Mouse (Mus musculus) lung, postnatal 14 days (tissue): ENCODE measurements around the gene Rerg.
A peak's percentile ranks its signal among the peaks of the same experiment; 100 is the strongest.

ENCODE experiments used
- DNase-seq: peaks from one replicate; pipeline ENCODE4 v3.0.0; 2021

Gene Rerg

DNA sequence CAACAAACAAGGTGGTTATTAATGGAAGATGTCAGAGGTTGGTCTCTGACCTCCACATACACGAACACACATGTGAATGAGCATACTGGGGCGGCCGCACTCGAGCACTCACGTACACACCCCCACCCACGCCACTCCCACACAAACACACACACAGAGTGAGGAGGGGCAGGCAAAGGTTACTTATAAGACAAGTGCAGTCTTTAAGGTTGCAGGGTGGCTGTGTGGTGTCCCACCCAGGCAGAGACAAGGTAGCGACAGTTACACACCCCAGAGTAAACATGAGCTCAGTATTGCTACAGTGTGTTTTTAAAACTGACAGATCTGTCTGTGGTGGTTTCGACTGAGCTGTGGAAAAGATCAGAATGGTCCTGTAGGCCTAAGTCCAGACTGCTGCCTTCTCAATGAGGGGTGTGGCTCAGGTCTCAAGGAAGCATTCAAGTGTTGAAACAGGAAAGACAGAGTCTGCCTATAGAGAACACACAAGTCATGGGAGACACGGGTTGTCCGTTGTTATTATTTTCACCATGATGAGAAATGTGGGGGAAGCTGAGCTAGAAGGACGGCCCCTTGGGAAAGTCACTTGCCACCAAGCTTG is 8.7 kb downstream of the Rerg start:
- no peak for DNase-seq

DNA sequence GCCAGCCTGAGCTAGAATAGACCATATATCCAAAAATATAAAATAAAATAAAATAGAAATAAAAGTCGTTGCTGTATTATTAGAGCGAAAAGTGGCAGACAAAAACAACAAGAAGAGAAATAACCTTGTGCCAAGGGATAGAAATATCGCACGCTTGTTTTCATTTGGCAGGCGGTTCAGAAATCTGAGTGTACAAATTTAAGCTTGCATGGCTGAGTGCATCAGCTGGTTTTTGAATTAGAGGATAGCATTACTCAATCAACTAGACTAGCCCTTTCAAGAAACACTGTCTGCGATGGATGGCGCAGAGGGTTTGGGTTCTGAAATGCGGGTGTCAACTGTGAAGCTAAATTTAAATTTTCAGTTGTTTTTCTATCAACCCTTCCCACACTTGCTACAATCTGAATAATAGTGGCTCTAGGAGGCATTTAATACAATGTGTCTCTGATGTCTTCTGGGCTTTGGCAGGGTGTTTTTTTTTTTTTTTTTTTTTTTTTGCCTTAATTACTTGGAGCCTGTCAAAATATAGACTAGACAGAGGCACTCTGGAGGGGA is 10.8 kb downstream of the Rerg start:
- DNase-seq: no peak

DNA sequence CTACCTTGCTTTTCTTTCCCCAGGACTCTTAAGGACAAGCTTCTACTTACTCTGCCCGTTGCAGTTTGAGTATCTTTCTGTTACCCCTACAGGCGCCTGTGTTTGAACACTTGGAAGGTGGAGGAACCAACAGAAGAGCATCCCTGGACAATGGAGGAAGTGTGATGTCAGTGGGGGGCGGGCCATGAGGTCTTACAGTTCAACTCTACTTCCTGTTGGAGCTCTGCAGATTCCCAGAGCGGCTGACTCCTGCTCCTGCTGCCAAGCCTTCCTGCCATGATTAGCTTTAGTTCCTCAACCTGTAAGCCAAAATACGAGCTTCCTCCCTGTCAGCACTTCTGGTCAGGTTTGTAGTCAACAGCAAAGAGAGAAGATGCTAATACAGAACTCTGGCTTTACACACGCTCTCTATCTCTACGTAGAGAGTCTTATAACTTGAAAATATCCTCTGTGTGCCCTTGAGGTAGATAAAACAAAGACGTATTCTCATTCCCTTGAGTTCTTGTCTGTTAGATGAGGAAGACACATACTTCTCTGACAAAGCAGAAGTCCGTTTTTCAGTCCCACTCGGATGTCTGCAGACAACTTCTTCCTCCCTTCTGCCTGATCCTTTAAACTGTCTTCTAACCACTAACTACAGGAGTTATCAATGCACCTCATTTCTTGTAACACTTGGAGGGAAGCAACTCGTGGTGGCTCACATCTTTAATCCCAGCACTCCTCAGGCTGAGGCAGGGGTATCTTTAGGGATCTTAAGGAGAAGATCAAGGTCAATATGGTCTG is 13.7 kb downstream of the Rerg start:
- no peak for DNase-seq

DNA sequence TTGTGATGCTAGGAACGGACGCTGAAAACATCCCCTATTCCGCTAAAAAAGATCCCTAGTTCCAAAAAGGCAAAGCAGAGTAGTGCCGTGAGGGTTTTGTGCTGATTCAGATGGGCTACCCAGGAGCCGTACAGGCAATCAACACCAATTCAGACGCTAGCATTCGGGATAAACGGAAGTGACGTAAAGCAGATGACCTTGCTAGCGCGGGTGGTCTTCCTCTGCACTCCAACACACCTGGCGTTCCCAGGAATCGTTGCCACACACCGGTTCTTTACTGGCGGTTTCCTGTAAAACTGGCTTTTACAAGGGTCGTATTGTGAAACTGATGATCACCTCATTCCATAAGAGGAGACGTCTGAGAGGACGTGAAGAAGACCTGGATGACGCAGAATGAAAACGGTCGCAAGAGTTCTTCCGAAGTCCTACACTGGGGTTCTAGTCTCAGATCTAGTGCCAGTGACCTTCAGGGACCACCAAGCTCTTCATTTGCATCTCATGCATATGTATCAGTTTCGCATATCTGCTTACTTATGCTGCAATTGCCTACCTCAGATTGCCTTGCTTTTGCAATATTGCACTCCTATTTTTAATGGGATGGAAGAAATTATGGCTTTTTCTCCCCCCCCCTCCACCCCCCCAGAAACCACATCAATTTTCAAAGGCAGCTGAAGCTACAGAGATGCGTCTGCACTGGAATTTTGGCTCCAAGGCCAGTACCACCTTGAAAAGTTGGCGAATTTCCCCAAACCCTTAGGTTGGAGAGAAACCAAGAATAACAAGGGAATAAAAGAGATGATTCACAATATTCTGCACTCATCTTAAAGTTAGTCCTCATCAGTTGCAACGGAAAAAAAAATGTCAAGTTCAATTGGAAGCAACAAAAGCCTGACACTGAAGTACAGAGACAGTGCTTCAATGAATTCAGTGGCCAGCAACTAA is 14.8 kb downstream of the Rerg start:
- DNase-seq: no peak

DNA sequence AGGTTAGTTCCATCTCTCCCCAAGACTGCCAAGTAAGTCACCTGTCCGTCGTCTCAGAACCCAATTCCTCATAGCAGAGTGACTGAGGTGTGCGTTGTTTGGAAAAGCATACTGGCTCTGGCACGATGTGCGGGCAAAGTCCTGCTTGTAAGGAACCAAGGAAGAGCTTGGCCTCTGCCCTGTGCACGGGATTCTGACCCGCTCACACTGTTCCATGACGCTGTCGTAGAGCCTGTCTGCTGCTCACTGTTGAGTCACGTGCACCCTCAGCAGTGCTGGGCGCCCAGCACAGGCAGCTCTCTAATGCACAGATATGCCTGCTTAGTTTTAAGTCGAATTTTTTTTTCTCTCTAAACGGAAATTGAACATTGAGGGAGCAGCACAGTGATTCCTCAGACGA is 17.3 kb downstream of the Rerg start:
- DNase-seq: no peak

DNA sequence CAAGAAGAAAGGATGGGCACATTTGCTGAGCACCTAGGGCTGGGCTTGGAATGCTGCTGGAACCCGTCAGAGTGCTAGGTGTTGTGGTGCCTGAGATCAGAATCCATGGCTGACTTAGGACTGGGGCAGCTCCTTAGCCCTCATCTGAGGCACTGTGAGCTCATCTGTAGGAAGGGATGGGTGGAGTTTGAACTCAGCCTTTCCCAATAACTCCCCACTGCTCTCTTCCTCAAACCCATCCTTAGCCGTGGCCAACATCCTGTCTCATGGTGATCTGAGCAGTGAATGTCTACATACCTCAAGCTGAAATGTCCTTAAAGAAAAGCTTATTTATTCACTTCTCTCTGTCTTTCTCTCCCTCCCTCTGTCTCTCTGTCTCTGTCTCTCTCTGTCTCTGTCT is 19.3 kb downstream of the Rerg start:
- no peak for DNase-seq

DNA sequence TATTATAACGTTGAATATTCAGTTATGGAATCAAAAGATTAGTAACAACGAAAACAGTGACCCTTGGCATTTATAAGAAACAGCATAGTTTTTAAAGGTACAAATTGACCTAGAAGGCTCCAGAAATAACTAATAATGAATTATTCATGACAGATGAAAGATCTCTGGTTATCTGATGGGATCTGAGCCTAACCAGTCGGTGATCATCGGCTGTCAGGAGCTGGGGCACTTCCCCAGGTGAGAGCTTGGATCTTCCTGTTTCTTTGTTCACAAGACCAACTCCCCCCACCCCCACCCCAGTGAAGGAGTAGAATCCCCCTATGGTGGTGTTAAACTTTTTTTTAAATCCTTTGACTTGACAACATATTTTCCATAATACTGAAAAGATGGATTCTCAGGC is 20.5 kb downstream of the Rerg start:
- no peak for DNase-seq

DNA sequence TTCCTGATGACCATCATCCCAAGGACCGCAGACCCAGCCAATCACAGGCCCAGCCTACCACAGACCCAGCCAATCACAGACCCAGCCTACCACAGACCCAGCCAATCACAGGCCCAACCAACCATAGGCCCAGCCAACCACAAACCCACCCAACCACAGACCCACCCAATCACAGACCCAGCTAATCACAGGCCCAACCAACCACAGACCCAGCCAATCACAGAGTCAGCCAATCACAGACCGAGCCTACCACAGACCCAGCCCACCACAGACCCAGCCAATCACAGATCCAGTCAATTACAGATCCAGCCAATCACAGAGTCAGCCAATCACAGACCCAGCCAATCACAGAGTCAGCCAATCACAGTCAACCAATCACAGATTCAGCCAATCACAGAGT is 23.4 kb downstream of the Rerg start:
- no peak for DNase-seq

DNA sequence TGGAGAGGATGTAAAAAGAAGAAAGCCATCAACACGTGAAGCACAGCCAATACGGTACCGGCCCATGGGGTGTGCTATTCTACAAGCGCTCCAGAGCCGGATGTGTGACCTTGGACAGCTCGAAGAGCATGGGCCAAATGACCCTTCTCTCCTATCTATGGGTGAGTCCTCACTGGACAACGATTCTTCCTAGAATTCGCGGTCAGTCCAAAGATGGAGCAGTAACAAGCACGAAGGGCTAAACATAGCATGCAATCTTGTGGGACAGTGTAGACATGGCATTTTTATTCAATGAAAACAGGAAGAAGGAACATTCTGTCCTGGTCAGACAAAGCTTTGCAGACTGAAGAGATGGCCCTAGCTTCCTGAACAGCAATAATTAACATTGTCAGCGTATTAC is 24.7 kb downstream of the Rerg start:
- no peak for DNase-seq

DNA sequence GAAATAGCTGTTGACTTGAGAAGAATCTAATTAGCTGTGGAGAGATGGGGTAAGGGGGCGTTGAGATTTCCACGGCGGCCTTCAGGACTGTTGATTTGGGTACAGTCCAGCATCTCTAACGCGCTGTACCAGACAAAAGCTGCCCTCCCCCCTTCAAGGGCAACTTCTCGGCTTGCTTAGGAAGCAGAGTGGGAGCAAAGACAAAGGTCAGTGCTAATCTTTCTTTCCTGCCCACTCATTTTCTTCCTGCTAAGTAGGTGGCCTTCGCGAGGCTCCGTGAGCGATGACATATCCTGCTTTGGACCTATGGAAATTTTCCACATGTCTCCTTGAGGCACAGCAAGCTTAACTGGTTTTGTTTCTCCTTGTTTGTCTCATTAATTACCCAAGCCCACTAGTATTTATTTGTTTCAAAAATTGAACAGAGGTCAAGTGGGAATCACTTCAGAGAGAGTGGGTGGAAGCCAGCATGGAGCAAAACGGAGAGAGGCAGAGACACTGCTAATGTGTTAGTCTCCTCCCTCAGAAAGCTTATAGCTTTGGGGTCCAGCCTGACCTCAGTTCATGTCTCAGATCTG is 25.2 kb downstream of the Rerg start:
- DNase-seq: no peak

DNA sequence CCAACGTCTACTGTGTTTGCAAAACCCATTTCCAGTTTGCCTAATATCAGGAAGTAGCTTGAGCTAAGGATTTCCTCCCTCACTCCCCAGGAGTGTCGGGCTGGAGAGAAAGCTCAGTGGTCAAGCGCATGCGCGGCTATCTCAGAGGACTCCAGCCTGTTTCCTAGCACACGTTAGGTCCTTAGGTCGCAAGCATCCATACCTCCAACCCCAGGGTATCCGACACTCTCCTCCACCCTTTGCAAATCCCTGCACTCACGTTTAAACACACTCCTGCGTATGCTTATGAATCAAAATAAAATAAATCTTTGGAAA is 25.8 kb downstream of the Rerg start:
- DNase-seq: no peak

DNA sequence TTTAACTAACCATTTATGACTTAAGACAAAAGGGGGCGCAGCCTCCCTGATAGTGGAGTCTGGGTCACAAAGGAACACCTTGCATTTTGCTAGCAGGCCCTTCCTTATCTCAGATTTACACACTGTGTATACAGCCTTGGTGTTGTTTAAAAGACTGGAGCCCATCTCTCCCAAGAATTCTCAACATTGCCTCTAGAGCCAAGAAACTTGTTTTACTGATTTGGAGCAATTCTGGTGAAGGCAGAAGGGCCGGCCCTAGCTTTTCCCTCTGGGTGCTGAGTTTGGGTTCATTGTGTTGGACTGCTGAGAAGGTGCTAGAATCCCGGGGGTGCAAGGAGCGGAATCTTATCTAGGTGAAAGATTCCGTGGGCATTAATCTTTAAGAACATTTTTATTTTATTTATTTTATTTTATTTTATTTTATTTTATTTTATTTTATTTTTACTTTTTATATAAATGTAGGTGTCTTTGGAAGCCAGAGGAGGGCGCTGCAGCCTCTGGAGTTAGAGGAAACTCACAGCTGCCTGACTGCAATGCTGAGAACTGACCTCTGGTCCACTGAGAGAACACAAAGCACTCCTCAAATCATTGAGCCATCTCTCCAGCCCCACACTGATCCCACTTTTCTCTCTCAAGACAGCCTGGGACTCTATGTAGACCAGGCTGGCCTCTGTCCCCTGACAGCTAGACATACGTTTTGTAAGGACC is 26.3 kb downstream of the Rerg start:
- DNase-seq: no peak

DNA sequence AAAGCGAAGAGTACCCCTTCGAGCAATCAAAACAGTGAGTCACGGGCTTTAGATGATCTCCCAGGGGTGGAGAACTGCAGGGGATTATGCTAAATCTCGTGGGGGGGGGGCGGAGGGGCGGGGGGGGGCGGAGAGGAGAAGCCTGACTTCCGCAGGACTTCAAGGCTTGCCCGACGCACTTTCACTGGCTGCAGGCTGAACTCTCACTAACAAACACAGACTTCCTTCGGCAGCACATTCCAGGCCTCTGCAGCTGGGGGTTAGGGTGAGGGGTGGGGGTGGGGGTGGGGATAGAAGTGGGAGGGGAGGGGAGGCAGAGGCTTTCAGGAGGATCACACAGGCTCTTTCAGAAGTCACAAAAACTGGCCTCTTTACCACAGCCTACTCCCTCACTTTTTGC is 27.5 kb downstream of the Rerg start:
- peak; percentile 34 for DNase-seq

DNA sequence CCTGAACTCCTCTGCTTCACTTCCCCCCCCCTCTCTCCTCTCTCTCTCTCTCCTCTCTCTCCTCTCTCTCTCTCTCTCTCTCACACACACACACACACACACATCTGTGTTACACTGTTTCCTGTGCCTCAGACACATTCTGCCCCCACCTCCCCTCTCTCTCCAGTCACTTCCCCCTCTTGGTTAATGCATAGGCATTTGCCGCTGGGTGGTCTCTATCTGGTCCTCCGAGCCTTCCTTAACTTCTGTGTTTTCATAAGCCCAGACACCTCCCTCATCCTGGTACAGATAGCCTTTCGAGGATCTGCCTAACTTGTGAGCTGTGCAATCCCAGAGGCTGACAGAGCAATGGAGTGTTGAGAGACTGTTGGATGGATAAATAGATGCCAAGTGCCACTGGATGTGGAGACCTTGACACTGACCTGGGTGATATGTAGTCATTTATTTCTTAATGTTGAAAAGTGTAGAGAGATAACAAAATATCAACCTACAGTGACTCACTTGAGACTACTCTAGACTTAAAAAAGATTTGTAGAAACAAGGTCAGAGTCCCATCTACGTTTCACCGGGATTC is 29.0 kb downstream of the Rerg start:
- DNase-seq: no peak

DNA sequence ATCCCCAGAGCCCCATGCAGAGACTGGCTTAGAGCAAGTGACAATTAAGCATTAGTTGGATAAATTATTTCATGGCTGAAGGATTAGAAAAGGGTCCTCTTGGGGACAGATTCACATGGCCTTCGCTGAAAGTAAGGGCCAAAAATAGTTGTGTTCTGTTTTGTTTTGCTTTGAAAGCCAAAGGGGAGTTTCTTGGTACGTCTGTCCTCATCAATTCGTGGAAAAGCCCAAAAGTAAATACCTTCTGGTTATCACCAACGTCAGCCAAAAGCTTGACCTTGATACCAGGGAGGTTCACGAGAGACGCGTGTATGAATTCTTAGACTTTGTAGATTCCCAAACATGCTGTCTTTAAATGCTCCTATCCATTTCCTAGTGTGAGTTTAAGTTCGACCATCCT is 31.5 kb downstream of the Rerg start:
- DNase-seq: no peak

DNA sequence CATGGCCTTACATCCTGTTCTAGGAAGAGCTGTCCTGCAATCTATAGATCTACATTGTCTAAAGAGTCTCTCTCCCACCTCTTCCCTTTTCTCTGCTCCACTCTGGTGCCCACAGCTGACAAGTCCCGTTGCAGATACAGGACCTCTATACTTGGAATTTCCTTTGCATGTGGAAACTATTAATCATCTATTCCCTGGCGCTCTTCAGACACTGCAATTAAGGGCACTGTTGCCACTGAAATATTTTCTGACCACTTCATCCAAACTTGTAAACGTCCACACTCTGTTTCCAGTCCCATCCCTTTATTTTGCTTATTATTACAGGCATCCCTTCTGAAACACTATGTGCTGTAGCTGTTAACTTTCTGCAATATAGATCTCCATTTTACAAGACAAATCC is 31.9 kb downstream of the Rerg start:
- DNase-seq: no peak

DNA sequence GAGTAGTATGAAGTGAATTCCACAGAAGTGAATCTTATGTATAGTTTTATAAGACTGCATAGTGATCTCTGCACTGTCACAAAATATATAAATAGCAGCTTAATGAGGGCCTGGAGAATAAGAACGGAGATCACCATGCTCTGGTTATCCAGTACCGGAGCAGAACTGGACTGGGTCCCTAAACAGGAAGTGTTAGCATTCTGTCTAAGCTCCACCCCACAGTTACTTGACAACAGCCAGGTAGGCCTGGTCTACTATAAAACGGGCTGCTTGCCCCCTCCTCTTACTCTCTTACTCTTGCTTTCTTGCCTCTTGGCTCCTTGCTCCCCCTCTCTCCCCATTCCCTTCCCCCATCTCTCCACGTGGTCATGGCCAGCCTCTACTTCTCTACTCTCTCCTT is 33.9 kb downstream of the Rerg start:
- no peak for DNase-seq

DNA sequence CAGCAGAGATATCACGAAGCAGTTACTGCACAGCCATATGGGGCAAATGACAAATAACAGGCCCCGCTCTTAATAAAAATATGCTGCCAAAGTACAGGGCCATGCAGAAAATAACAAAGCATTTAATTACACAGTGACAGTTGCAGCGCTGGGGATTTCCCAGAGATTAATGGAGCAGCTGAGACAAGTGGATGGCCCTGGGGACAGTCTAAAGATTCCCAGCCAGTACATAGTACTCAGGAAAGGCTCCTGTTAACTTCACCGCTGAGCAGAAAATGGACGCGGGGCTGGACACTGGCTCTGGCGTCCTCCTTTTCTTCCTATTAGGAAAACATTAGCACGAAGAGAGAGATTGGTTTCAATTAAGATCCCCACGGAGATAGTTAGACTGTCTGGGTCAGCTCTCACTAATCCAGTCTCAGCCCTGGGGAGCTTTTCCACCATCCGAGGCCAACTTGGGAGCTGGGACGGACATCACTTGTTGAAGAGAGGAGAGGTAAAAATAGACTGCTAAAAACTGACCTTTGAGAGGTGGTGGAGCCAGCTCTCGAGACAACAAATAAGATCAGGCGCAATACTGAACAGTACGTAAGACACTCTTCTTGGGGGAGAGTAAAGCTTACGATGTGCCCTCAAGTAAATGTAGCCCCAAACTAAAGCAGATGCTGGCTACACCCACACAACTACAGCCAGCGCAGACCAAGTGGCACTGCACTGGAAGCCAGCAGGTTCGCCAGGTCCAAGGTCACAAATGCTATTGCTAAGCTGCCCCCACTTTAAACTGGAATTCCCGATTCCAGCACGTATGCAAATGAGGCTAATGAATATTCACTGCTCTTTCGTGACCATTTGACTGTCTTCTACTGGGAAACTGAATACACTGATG is 34.5 kb downstream of the Rerg start:
- no peak for DNase-seq

DNA sequence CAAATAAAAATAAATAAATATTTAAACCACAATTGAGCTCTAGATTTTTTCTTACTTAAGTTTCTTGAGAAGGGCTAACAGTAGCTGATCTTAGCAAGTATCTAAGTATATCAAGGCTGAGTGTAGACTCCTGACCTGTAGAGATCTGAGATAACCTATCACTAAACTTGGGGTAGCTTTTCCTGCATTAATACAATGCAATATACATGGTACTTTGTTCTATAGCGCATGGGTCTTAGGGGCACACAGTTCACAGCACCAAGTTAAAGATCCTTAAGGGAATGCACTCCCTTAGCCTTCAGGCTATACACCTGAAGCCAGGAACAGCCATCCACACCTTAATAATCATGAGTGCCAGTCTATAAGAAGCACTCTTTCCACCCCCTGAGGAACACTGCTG is 38.5 kb downstream of the Rerg start:
- no peak for DNase-seq

DNA sequence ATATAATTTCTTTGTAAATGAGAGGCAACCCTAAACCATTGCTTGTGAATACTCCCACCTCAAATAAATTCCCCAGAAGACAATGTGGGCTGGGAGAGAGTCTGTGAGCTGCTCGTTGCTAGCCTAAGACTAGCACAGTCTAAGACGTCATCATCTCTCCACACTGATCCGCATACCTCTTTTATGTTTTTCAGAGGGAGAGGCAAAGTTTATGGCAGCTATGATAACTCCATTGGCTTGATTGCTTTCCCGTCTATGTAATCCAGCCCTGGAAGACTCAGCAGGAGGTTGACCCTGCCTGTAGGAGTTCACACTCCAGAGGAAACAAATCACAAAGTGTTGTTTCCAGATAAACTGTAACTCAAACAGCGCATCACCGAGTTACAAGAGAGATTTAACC is 38.9 kb downstream of the Rerg start:
- no peak for DNase-seq

DNA sequence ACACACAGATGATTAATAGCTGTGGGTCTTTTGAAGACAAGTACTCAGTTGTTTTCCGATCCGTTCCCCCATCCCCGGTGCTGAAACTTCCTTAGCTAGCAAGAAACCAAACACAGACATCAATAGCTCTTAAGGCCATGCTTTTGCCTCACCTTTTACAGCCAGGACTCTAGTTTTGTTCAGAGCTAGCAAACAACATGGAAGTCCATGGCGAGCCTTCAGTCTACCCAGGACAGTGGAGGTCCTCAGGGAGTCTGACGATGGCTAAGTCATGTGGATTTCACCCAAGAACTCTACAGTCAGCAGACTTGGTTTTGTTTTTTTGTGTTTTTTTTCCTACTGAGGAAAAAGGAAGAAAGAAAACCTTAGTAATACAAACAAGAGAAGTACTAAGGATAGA is 43.4 kb downstream of the Rerg start:
- no peak for DNase-seq
